Mouse (Mus musculus): ENCODE data around the gene Necap2.
A peak's percentile ranks its signal among the peaks of the same experiment; 100 is the strongest.

Necap2 gene

GRCm38 (mm10) chr4:141077681-141078509 lies at the start of gene Necap2:
Gene Necap2, minus strand, starts transcription at chr4:141078357.
- DNase-seq, result peak; percentile 96 to 97

DNA sequence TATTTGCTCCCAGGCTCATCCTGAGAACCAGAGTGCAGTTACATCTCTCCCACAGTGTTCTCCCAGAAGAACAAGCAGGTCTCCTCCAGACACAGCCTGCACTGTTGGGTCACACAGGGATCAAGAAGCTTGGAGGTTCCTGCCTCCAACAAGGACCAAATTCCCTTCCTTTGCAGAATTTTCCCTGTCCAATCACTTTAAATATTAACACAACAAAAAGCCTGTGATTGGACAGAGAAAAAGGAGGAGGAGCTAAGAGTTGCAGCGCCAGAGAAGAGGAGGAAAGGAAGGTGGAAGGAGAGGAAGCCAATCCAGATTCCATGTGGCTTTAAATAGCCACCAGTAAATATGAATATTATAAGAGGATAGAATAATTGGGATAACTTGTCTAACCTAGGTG lies 44.9 kb upstream of the Necap2 start:
- DNase-seq, result no peak

DNA sequence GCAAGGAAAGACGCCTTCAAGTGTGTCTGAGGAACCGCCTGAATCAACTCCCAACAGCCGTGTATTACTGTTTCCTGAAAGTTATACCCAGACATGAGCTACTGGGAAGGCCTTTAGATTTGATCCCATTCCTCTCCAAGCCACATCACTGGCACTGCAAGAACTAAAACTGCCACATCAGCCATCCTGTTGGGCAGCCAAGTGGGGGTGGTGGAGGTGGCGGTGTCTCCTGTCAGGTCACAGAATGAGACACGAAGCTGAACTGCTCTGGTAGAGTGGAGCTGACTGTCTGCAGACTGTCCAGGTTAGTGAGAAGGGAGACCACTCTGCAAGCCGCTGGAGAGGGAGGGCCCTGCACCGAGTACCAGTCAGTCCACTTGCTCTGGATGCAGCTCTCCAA lies 44.5 kb upstream of the Necap2 start:
- no peak for DNase-seq

- DNase-seq, result peak; percentile 84 to 86
Observed at GRCm38 (mm10) chr4:141120700-141121099, 42.5 kb upstream of the Necap2 start.

- peak in 1 of 2 experiments; percentile 38 for DNase-seq
Observed at GRCm38 (mm10) chr4:141118691-141119090, 40.5 kb upstream of the Necap2 start.

DNA sequence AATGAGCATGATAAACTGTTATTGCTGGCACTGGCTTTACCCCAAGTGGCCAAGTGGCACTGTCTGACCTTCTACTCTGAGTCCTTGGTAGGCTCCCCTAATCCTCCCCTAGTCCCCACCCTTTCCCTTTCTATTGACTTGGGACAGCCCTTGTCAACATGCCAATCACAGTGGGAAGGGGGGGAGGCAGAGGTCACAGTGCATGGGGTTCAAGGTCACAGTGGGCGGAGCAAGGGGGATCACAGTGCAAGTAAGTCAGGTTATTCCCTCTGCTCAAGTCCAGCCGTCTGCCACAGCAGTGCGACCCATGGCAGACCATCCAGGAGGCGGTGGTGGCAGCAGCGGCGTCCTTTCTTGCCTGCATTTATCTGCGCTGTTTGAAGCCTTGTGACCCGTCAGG lies 37.2 kb upstream of the Necap2 start:
- DNase-seq, result no peak

- no peak for DNase-seq
Observed at GRCm38 (mm10) chr4:141114521-141114981, 36.4 kb upstream of the Necap2 start.

DNA sequence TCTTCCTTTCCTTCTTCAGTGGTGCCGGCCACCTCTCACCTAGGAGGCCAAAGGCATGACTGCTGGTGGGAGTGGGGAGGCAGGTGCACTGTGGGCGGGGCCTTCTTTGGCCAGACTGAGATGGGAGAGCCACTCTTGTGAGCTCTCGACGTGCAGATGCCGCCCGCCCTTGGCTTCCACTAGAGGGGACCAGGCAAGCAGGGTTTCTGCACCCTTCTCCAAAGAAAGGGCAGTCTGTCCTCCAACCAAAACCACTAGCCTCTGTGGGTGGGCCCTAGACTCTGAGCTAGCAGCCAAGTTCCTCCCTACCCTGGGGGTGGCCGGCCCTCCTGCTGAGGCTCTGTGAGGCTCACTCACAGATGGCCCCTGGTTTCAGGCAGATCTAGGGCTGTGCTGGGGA lies 35.7 kb upstream of the Necap2 start:
- peak in 1 of 2 experiments; percentile 48 for DNase-seq

GRCm38 (mm10) chr4:141108196-141108732 lies 30.1 kb upstream of the Necap2 start:
- peak in 1 of 2 experiments; percentile 49 for DNase-seq

DNA sequence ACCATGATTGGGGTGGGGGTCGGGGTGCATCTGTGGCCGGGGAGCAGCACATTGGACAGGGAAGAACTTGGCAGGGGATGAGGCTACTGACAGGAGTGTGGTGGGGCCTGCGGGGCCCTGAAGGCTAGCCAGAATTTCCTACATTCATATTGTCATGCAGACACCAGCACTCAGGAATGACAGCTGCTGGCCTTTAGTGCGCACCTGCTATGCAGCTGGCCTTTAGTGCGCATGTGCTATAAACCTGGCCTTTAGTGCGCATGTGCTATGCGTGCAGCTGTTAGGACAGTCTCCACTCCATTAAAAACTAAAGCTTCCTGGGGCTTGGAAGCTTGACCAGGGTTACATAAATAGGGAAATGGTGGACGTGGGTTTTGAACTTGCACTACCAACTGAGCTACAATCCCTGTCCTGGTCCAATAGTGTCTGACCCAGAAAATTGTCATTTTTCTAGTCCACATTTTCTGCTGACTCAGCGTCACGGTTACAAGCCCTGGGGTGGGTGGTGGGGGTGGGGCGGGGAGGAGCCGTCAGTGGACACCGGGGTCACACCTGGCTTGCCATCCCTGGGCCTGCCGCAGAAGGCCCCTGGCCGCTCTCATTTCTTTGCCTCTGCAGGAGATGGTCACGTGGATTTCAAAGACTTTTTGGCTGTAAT lies 28.5 kb upstream of the Necap2 start:
- DNase-seq, result no peak

GRCm38 (mm10) chr4:141101855-141102254 lies 23.7 kb upstream of the Necap2 start:
- DNase-seq, result peak; percentile 68 to 74

DNA sequence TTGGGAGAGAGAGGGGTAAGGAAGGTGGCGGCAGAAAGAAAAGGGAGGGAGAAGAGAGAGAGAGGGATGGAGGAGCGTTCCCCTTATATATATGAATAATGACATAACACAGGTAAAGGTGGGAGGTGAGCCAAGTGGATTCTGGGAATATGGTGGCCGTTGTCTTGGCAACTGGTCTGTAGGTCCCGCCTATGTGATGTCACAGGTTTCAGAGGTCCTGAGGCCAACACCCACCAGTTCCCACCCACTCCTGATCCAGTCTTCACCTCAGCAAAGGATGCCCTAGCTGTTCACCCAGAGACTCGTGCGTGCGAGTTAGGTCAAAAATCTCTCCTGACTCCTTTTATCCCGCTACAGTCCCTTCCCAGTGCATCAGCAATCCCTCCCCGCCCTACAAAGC lies 23.1 kb upstream of the Necap2 start:
- no peak for DNase-seq

- no peak for DNase-seq
Observed at GRCm38 (mm10) chr4:141099956-141100355, 21.8 kb upstream of the Necap2 start.

GRCm38 (mm10) chr4:141098935-141099334 lies 20.8 kb upstream of the Necap2 start:
- DNase-seq, result no peak

DNA sequence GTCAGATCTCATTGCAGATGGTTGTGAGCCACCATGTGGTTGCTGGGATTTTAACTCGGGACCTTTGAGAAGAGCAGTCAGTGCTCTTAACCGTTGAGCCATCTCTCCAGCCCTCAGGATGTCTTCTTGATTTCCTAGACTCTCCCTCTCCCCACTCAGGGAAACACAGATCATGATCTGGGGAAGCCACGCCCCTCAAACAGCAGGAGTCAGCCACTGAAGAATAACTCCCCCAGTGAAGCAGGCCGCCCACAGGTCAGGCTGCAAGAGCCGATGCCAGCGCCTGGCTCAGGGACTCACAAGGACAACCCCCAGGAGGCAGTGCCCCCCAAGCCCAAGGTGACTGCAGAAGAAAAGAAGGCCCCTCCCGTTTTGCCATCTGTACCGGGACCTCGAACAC lies 18.6 kb upstream of the Necap2 start:
- DNase-seq, result peak; percentile 64 to 67

DNA sequence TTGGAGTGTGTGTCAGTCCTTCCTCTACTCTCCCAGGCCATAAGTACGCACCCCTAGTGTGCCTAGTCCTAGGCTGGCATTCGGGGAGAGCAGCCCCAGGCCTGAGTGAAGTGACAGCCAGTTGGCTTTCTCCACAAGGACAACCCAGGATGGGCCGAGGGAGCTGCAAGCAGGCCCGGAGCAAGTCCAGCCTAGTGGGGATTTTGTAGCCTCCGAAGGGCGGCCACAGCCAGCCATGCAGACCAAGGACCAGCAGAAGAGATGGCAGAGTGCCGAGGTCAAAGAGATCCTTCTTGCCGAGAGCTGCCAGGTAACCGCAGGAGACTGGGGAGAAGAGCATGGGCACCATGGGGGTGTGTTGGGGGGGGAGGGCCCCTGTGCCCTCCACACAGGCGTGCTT lies 16.9 kb upstream of the Necap2 start:
- no peak for DNase-seq

DNA sequence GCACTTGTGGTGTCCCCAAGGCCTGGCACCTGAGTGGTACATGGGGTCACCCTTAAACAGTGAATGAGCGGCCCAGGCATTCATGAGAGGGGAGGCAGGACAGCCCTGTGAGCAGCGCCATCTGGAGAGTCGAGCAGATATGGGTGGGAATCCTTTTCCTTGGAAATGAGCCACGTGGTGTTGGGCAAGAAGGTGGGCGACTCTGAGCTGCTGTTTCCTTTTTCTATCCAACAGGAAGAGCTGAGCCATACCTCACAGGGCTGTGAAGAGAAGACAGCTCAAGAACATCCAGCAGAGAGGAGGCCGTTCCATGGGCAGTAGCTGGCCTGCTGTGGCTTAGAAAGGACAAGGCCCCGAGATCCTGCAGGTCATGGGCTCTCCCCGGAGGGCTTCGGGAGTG lies 10.6 kb upstream of the Necap2 start:
- no peak for DNase-seq

DNA sequence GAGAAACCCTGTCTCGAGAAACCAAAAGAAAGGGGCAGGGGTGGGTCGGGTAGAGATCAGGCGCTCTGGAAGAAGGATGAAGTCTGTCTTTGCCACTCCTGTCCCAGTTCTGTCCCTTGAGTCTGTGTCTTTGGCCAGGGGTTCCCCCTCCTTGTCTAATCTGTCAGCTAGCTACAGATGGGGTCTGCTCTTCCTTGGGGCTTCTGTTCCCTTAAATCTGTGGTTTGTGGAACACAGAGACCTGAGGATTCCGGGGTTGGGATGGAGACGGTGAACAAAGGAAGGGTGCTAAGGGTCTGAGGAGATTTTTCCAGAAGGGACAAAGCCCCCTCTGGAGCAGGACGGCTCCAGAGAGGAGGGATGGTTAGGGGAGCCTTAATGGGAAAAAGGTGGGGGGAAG lies 9.9 kb upstream of the Necap2 start, which contains the start of gene Spata21:
TSS of gene Spata21 (plus strand) at position 301 of the 400 bp plus-strand sequence.
- DNase-seq, result no peak

GRCm38 (mm10) chr4:141086862-141087261 lies 8.7 kb upstream of the Necap2 start:
- no peak for DNase-seq

DNA sequence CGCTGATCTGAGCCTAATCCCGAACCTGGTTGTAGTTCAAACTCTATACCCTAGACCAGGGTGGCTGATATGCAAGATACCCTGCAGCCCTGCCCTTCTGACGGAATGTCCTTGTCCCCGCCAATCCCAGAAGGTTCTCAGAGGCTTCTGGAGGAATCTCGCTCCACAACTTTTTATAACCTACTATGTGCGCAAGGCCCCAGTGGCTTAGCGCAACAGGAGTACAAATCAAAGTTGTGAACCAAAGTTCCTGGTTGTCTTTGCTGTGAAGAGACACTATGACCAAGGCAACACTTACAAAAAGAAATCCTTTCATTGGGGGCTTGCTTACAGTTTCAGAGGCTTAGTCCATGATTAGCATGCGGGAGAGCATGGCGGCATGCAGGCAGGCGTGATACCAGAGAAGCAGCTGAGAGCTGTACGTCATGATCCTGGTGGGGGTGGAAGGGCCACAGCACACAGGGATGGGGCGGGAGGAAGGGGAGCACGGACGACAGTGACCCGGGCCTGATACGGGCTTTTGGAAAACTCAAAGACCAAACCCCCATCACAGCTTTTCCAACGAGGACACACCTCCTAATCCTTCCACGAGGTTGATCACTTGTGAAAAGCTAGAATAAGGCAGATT lies 467 bp upstream of the Necap2 start:
- no peak for DNase-seq

- DNase-seq, result no peak
Observed at GRCm38 (mm10) chr4:141076761-141077506, 1.2 kb downstream of the Necap2 start.

DNA sequence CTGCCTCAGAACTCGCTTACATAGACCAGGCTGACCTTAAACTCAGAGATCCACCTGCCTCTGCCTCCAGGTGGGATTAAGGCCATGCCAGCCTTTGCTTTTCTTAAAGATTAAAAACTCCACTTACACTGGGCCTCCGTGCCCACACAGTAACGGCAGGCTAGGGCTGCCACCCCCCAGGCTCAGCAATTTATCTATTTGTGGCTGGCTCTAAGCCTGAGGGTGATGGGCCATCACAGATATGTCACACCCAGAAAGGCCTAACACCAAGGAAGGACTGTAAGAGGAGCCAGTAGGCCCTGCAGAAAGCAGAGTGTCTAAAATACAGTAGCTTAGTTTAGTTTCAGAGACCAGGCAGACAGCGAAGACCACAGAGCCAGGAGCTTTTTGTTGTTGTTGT lies 4.0 kb downstream of the Necap2 start:
- no peak for DNase-seq

DNA sequence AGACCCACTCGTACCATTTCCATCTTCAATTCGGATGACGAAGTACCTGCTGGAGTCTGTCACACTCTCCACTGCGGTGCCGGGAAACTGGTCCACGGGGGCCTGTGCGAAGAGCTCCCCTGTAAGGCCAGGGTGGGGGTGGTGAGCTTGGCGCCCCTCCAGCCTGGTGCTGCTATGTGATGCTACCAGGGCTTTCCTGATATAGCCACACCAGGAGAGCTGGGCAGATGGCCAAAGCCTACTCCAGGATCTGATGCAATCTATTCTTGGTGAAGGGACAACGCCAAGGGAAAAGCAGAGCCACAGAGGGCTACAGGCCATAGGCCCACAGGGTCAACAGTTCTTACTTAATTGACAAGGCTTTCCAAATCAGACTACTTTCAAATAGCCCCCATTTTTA lies 4.5 kb downstream of the Necap2 start:
- DNase-seq, result peak in 1 of 2 experiments; percentile 39
